Mouse (Mus musculus): ENCODE results near the gene Flrt1.
"Not testable (repeated sequence)": the region's sequence is repeated elsewhere in the genome, so short reads cannot be mapped to it uniquely, and the experiment has no call there.

Gene Flrt1

GRCm38 (mm10) chr19:7103349-7103992 is 2.1 kb downstream of the Flrt1 start:
- no peak for DNase-seq (ENCODE audit: low spot score)

DNA sequence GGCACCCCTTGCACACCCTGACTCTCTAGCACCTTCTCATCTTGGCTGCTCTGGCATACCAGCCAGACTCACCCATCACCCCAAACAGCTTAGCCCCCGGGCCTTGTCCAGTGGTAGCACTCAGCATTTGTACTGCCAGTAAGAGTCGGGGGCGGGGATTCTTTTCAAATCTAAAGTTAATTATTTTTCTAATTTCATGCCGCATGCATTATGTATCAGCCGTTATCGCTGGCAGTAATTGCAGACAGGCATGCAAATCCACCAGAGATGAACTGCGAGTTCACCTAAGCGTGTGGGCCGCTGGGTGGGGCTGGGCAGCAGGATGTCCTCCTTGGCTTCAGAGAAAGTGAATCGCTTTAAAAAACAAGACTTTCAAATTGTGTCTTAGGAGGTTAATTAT is 3.5 kb downstream of the Flrt1 start:
- no peak for DNase-seq (ENCODE audit: low spot score)

DNA sequence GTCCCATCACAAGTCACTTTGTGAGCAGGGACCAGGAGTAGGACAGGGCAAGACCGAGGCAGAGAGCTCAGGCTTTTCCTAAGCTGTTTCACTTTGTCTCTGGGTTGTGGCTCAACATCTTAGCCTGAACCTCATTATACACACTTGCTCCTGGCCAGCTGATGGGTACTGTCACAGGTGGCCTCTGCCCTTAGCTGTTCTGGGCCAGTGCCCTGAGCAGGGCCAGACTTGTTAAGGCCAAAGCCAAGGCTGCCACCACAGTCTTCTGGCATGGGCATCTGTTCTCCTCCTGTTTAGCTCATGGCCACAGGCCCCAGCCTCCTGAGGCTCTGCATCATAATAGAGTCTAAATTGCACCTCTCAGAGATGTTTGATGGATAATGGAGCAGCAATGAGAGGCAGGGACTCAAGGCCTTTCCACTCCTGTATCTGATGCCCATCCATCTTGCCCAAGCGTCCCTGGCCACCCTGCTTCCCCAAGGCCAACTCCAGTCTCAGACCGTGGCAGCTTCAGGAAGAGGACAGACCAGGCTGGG is 5.8 kb downstream of the Flrt1 start:
- DNase-seq (ENCODE audit: low spot score): no peak

DNA sequence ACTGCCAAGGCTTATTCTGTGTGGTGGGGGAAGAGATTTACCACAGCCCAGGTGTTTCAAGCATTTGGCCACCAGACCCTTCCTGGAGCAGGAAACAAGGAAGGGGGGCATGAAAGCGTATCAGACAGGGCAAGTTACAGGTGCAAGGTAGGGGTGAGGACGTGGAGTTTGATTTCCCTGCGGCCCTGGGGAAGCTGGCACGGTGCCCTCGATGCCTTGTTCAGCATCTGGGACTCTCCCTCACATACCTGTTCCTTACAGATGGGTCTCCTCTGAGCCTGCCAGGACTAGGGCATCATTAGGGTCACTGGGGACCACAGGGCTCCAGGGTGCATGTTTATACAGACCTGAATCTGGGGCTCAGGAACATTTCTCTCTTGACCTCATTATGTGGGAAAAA is 12.8 kb downstream of the Flrt1 start:
- DNase-seq (ENCODE audit: low spot score): no peak

DNA sequence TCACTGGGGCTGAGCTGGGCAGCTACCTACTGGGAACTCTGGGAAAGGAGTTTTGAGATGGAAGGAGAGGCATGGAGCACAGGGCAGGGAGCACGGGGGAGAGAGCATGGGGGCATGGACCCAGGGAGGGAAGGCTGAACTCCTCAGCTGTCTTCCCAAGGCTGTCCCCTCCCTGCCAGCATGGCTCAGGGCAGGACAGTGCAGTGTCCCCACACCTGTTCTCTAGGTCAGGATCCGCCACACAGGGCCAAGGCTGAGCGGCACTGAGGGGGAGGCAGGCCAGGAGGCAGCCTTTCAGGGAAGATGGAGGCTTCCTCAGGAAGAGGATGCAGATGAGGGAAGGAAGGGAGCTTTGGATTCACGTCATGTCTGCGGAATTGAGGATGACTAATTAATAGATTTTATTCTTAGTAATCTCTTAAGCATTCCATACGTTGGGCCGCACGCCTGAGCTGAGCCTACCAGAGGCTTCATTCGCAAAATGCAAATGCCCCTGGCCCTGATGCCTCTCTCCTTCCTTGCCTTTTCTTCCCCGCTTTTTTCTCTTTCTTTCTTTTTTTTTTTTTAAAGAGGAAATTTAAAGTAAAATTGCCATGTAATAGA is 14.0 kb downstream of the Flrt1 start:
- DNase-seq (ENCODE audit: low spot score): no peak

DNA sequence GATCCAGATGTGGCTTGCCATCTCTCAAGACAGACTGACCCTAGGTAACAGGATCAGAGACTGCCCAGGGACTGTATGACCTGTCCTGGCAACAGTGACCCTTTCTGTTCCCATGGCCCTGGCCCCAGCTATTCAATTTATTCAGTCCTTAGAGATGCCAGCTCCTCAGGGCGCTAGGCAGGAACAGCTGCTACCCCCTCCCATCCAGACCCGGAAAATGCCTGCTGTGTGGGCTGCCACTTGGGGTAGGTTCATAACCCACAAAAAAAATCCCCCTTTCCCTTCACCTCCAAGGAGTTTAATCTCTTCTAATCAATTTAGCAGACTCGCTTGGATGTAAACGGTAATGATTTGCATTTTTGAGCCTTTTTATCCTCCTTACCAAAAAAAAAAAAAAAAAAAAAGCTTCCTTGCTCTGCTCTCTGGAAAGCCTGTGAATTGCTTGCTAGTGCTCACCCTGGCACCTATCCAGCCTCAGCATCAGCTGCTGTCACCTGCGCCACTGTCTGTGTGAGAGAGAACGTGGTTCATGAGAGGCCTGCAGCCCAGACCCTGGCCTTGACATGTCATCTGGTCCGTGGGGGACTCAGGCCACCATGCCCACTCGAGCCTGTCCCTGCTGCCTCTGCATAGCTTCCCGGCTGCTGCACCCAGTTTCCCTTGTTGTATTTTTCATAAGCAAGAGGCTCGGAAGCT is 15.0 kb downstream of the Flrt1 start:
- no peak for DNase-seq (ENCODE audit: low spot score)

DNA sequence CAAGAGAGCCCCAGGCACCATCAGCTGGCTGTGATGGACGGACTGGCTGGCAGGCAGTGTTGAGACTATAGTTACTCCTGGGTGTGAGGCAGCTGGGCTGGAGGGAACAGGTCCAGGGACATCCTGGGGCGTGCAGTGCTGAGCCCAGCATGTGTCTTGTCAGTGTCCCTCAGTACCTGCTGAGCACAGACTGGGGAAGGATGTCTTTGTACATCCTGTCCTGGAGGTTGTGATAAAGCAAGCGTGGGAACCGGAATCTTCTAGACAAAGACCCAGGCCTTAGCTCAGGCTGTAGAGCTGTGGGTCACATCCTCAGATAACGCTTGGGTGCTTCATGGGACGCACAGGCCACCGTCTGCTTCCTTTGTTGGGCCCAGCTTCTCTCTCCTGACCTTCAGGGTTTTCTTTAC is 15.7 kb downstream of the Flrt1 start:
- DNase-seq (ENCODE audit: low spot score): no peak

DNA sequence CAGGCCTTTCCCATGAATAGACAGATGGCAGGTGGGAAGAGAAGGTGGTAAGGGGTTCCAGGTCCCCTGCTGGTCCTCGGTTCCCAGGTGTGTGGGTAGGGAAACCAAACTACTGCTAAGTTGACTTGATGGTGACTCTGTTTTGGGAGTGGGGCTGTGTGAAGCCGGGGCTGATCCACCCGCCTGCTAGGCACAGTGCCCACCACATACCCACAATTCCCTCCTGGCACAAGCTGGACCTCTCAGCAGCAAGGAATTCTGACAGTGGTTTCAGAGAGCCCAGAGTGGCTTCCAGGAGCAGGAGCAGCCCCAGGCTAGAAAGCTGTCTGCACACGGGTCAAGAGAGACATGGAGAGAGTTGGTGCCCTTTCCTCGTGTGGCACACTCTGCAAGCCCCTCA is 16.5 kb downstream of the Flrt1 start:
- DNase-seq (ENCODE audit: low spot score): no peak

GRCm38 (mm10) chr19:7088558-7088957 is 17.0 kb downstream of the Flrt1 start:
- DNase-seq (ENCODE audit: low spot score): no peak

GRCm38 (mm10) chr19:7084734-7085133 is 20.8 kb downstream of the Flrt1 start:
- DNase-seq (ENCODE audit: low spot score): no peak

DNA sequence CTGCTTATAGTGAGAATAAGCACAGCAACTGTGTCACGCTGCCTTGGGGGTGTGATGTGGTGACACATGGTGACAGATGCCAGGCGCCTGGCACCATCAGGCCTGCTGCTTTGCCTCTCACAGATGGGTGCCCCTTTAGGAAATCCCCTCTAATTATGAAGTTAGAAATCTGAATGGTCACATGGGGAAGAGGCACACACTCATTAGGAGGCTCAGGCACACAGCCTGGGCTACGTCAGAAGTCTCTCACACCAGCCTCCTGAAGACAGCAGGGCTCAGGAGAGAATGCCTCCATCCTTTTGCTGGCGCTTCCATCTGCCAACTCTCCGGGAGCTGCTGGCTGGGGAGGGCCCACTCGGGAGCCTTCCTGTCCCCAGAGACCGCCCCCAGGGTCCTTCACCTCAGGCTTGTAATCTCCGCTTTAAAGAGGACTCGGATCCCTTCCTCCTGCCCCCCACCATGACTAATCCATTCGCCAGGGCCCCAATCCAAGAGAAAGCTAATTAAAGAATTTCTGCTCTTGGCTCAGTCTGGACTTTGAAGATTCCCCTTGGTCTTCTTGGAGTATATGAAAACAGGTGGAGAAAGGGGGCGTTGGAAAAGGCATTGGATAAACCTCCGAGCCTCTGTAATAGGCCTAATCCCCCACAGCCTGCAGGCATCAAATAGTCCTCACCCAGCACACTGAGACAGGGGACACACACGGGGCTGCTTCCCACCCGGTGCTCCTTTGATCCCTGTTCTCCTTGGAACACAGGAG is 22.3 kb downstream of the Flrt1 start:
- no peak for DNase-seq (ENCODE audit: low spot score)

DNA sequence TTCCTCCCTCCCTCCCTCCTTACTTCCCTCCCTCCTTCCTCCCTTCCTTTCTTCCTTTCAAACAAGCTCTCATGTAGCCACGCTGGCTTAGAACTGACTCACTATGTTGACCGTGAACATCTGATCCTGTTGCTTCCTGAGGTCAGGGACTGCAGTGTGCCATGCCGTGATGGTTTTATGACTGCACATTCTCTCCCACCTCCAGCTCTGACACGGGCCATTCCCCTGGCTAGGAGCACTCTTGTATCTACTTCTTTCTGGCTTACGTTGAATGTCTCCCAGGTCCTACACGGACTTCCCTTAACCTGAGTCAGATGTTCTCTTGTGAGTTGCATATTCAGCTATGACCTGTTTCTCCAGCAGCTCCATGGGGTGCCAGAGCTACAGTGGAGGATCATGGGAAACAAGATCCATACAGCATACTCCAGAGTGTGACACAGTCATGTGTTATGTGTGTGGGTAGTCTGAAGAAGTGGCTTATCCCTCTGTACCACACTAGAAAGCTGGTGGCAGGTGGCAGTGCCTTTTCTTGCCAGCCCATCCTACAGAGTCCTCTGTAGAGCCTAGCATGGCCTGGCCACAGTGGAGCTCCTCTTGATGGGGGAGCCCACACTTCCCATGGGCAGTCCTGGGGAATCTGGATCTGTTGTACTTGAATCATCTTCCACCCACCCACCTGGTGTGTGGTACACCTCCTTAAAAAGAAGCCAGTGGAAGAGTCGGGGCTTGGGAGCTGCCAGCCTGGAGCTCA is 23.8 kb downstream of the Flrt1 start:
- no peak for DNase-seq (ENCODE audit: low spot score)

GRCm38 (mm10) chr19:7078271-7078670 is 27.3 kb downstream of the Flrt1 start:
- no peak for DNase-seq (ENCODE audit: low spot score)

GRCm38 (mm10) chr19:7077666-7078065 is 27.9 kb downstream of the Flrt1 start:
- DNase-seq (ENCODE audit: low spot score): no peak

GRCm38 (mm10) chr19:7075336-7075735 is 30.2 kb downstream of the Flrt1 start:
- not testable (repeated sequence) for DNase-seq (ENCODE audit: low spot score)

- DNase-seq (ENCODE audit: low spot score): no peak
Observed at GRCm38 (mm10) chr19:7073997-7074781, 31.3 kb downstream of the Flrt1 start.

- DNase-seq (ENCODE audit: low spot score): no peak
Observed at GRCm38 (mm10) chr19:7072221-7072620, 33.3 kb downstream of the Flrt1 start.

DNA sequence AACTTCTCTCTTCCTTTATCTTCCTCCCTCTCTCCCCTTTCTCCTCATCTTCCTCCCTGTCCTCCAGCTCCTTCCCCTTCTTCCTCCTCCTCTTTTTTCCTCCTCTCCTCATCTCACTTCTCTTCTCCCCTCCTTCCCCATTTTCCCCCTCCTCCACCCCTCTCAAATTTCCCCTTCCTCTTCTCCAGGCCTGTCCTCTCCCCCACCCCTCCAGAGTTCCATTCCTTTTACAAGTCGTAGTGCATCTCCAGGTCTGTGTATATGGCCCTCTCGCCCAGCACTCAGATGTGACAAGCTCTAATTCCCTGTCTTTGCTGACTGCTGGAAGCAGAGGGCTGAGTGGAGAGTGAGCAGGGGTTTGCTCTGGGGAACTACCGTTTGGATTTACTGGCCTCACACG is 34.8 kb downstream of the Flrt1 start:
- DNase-seq (ENCODE audit: low spot score): no peak

GRCm38 (mm10) chr19:7069781-7070763 is 35.5 kb downstream of the Flrt1 start:
- no peak for DNase-seq (ENCODE audit: low spot score)
